Mouse (Mus musculus): ENCODE data around the gene Gtpbp4.

DNA sequence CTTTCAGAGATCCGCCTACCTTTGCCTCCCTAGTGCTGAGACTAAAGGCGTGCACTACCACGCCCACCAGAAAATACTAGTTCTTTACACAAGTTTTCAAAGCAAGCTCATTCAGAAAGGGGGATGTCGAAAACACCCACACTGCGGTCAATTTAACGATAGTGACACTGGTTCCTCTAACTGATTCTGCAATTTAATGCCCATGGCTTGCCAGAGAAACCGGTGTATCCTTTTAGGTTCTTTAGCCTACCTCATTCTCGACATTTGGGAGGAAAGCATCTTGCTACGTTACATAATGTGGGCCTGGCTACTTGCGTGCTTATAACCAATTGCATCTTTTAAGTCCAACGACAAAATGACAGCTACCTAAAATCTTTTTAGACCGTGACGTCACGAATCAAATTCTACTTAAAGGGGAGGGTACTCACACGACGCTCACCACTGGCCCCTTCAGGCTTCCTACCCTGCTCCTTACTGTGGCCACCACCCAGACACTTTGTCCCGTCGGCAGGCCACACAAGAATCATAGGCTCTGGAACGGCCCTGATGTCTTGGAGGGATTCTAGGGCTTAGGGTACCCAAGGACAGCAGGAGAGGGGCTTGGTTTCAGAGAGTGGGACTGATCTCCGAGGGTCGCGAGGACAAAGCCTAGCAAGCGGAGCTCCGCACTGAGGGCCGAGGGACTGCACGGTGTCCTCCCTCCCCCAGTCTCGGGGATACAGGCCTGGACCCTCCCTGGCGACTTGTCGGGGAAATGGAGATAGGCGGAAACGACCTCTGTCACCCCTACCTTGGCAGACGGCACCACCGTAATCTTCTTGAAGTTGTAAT, 509 bp downstream of the Gtpbp4 start:
- no peak for TF ChIP-seq CTCF (conservative IDR thresholded peaks at IDR 0.05; ENCODE audit: low read length)
- TF ChIP-seq NANOG (IDR thresholded peaks at IDR 0.05; ENCODE audit: borderline replicate concordance, low read length): no peak
- no peak for TF ChIP-seq POU5F1 (IDR thresholded peaks at IDR 0.05; ENCODE audit: borderline replicate concordance, low read length)

Measured in E14TG2a.4 (cell line).